Mouse (Mus musculus) frontal cortex, adult 2 months (tissue): ENCODE measurements at regions not wholly inside any gene's neighbourhood (a gene's known extent, or its start where the extent isn't known, plus 50 kb on each side); places are given as distances from the start of the nearest gene placed in this dataset.
A peak's percentile ranks its signal among the peaks of the same experiment; 100 is the strongest.
"Not testable (repeated sequence)": the region's sequence is repeated elsewhere in the genome, so short reads cannot be mapped to it uniquely, and the experiment has no call there.

Source experiments
- DNase-seq, 2 experiments: peaks; one replicate each; pipeline ENCODE4 v3.0.0; 2022; ENCODE audit warnings: low spot score in 1 of 2; ENCODE audit errors: extremely low spot score in 1 of 2

- no peak for DNase-seq
Observed at GRCm38 (mm10) chr12:113241373-113242193, 55.9 kb downstream of the Tmem121 start.

- DNase-seq = no peak
Observed at GRCm38 (mm10) chr12:113242194-113242510, 56.4 kb downstream of the Tmem121 start.

- no peak for DNase-seq
Observed at GRCm38 (mm10) chr12:113244685-113245084, 59.0 kb downstream of the Tmem121 start.

- DNase-seq = not testable (repeated sequence)
Observed at GRCm38 (mm10) chr12:113253446-113254424, 68.0 kb downstream of the Tmem121 start.

- no peak for DNase-seq
Observed at GRCm38 (mm10) chr12:113255331-113255730, 69.6 kb downstream of the Tmem121 start.

- DNase-seq = no peak
Observed at GRCm38 (mm10) chr12:113256628-113257027, 70.9 kb downstream of the Tmem121 start.

GRCm38 (mm10) chr12:113257243-113257642 is 71.5 kb downstream of the Tmem121 start:
- DNase-seq = no peak

- no peak for DNase-seq
Observed at GRCm38 (mm10) chr12:113259476-113259875, 73.7 kb downstream of the Tmem121 start.

- no peak for DNase-seq
Observed at GRCm38 (mm10) chr12:113260304-113260703, 74.6 kb downstream of the Tmem121 start.

- no peak for DNase-seq
Observed at GRCm38 (mm10) chr12:113275934-113276333, 90.2 kb downstream of the Tmem121 start.

GRCm38 (mm10) chr12:113276355-113276942 is 90.7 kb downstream of the Tmem121 start:
- no peak for DNase-seq

GRCm38 (mm10) chr12:113277741-113278140 is 92.0 kb downstream of the Tmem121 start:
- no peak for DNase-seq

- peak; percentile 20 to 45 for DNase-seq
Observed at GRCm38 (mm10) chr12:113292029-113292809, 106.5 kb downstream of the Tmem121 start.

GRCm38 (mm10) chr12:113295924-113296323 is 110.2 kb downstream of the Tmem121 start:
- DNase-seq = peak; percentile 11 to 63

- DNase-seq = no peak
Observed at GRCm38 (mm10) chr12:113305973-113306372, 120.2 kb downstream of the Tmem121 start.

- DNase-seq = no peak
Observed at GRCm38 (mm10) chr12:113313319-113313718, 127.6 kb downstream of the Tmem121 start.

- DNase-seq = no peak
Observed at GRCm38 (mm10) chr12:113314624-113315023, 128.9 kb downstream of the Tmem121 start.

GRCm38 (mm10) chr12:113321086-113321485 is 135.4 kb downstream of the Tmem121 start:
- DNase-seq = peak in 1 of 2 experiments; percentile 16

- DNase-seq = peak in 1 of 2 experiments; percentile 45
Observed at GRCm38 (mm10) chr12:113322173-113322572, 136.4 kb downstream of the Tmem121 start.

GRCm38 (mm10) chr12:113327851-113328250 is 142.1 kb downstream of the Tmem121 start:
- no peak for DNase-seq
